24 mouse cellular contexts compared by ENCODE assay signal in genomic region chr16:4153121-4153520, GRCm38 (mm10).
"Had no signal": no experiment of that assay in that cellular context is flagged by ENCODE, and none has a peak within 500 bp of the region (broad histone marks: within the 10 kb centered on the region; RNA-seq: fewer than 3 reads in every experiment).

No protein-coding gene starts in this region.

- H3K4me1 ChIP-seq: hindbrain, embryonic 10.5 days; hindbrain, embryonic 12.5 days; intestine, embryonic 15.5 days; limb, embryonic 10.5 days; limb, embryonic 12.5 days had no signal

- H3K4me3 ChIP-seq: heart, embryonic 13.5 days; hindbrain, embryonic 10.5 days; hindbrain, embryonic 12.5 days; intestine, embryonic 15.5 days; layer of hippocampus, adult 2 months; left cerebral cortex, adult 2 months; limb, embryonic 10.5 days; limb, embryonic 12.5 days; liver, embryonic 13.5 days; liver, embryonic 15.5 days had no signal

- H3K9me3 ChIP-seq: heart, embryonic 13.5 days; hindbrain, embryonic 10.5 days; hindbrain, embryonic 12.5 days; intestine, embryonic 15.5 days; limb, embryonic 10.5 days; limb, embryonic 12.5 days; liver, embryonic 13.5 days; liver, embryonic 15.5 days had no signal

- H3K27me3 ChIP-seq: heart, embryonic 13.5 days; hindbrain, embryonic 12.5 days; intestine, embryonic 15.5 days; limb, embryonic 12.5 days; liver, embryonic 13.5 days; liver, embryonic 15.5 days had no signal

- H3K27ac ChIP-seq: hindbrain, embryonic 10.5 days; hindbrain, embryonic 12.5 days; hindbrain, embryonic 14.5 days; intestine, embryonic 15.5 days; layer of hippocampus, adult 2 months; left cerebral cortex, adult 2 months; limb, embryonic 10.5 days; limb, embryonic 12.5 days; liver, embryonic 13.5 days; liver, embryonic 15.5 days had no signal

- H3K9ac ChIP-seq: hindbrain, embryonic 12.5 days; hindbrain, embryonic 14.5 days; intestine, embryonic 15.5 days; limb, embryonic 12.5 days; liver, embryonic 13.5 days; liver, embryonic 15.5 days; liver, postnatal 0 days had no signal

- DNase-seq: gastrocnemius, postnatal 14 days; heart, adult 18-20 months; heart, postnatal 10 days; heart, postnatal 4 days; liver; liver, embryonic 13.5 days; liver, postnatal 0 days; lung, adult 2 months had no signal

- H3K4me2 ChIP-seq: heart, embryonic 11.5 days; heart, embryonic 13.5 days; hindbrain, embryonic 12.5 days; hindbrain, embryonic 14.5 days; intestine, embryonic 15.5 days; limb, embryonic 12.5 days; liver, embryonic 11.5 days; liver, embryonic 13.5 days; liver, embryonic 15.5 days had no signal

- ATAC-seq: forebrain, embryonic 16.5 days; hindbrain, embryonic 16.5 days; inflammation-experienced regulatory T-cells, adult 6 months; intestine, embryonic 15.5 days; intestine, postnatal 0 days; liver, postnatal 0 days had no signal
